Mouse (Mus musculus) forebrain, embryonic 11.5 days (tissue): ENCODE results near the gene 2510039O18Rik. TPM values are rescaled to one million over a fixed set of nuclear protein-coding genes. Genes with fewer than 3 reads are reported as not detected.
A peak's percentile ranks its signal among the peaks of the same experiment; 100 is the strongest.

Source experiments
- ATAC-seq: fragments of 200-750 bp; cut with Nextera tagmentation; replicated peaks from 2 replicates; pipeline ENCODE4 v1.8.0; 2017; ENCODE audit warnings: moderate TSS enrichment; ENCODE audit not compliant: low FRiP score
- DNase-seq: peaks from one replicate; pipeline ENCODE4 v3.0.0-alpha.2; 2017; ENCODE audit warnings: low spot score
- H3K27ac ChIP-seq: fragments of 300-500 bp; sonication (generic); 2 replicates; pipeline ENCODE4 v1.5.1; 2014; ENCODE audit warnings: low read depth, low read length
- H3K27me3 ChIP-seq: fragments of 300-500 bp; sonication (generic); 2 replicates; pipeline ENCODE4 v1.6.1; 2014; ENCODE audit warnings: mild to moderate bottlenecking, low read length, mixed read lengths; ENCODE audit not compliant: control insufficient read depth, insufficient read depth
- H3K36me3 ChIP-seq: fragments of 300-500 bp; sonication (generic); 2 replicates; pipeline ENCODE4 v1.6.1; 2014; ENCODE audit warnings: mild to moderate bottlenecking, low read length, moderate library complexity, mixed read lengths; ENCODE audit not compliant: control insufficient read depth, insufficient read depth
- H3K4me1 ChIP-seq: fragments of 300-500 bp; sonication (generic); replicated peaks from 2 replicates; pipeline ENCODE4 v1.6.1; 2014; ENCODE audit warnings: low read length, mixed read lengths; ENCODE audit not compliant: control insufficient read depth, insufficient read depth
- H3K4me2 ChIP-seq: fragments of 300-500 bp; sonication (generic); 2 replicates; pipeline ENCODE4 v1.6.1; 2014; ENCODE audit warnings: low read depth, mild to moderate bottlenecking, low read length, moderate library complexity, mixed read lengths; ENCODE audit not compliant: severe bottlenecking
- H3K4me3 ChIP-seq: fragments of 300-500 bp; sonication (generic); 2 replicates; pipeline ENCODE4 v1.5.1; 2014; ENCODE audit warnings: low read depth, low read length
- H3K9ac ChIP-seq: fragments of 300-500 bp; sonication (generic); 2 replicates; pipeline ENCODE4 v1.6.1; 2014; ENCODE audit warnings: low read length
- H3K9me3 ChIP-seq: fragments of 300-500 bp; sonication (generic); 2 replicates; pipeline ENCODE4 v1.6.1; 2016; ENCODE audit warnings: low read length, mixed read lengths; ENCODE audit not compliant: control insufficient read depth
- WGBS: fragments of 180-500 bp; shearing (Covaris S2); extraction: QIAGEN DNeasy Blood & Tissue Kit; methylation state at CpG from one replicate; pipeline ENCODE4 v1.1.7; 2014; 5-methylcytosine and 5-hydroxymethylcytosine counted together
- polyA plus RNA-seq: library from polyadenylated mRNA; unstranded; fragments of >200 nt; fragmentation: Nextera tagmentation; extraction: Ambion mirVana; gene quantifications from 2 replicates; pipeline ENCODE4 v1.2.1, GENCODE M21; 2014

Gene 2510039O18Rik
- 16.3 and 16.7 TPM in 2 replicates for polyA plus RNA-seq

- H3K4me1 ChIP-seq, result peaks cover 5% of the 10 kb centered on the region
Observed at GRCm38 (mm10) chr4:147940576-147941044, at the start of gene 2510039O18Rik. 2510039O18Rik (plus strand) TSS chr4:147940895.

DNA sequence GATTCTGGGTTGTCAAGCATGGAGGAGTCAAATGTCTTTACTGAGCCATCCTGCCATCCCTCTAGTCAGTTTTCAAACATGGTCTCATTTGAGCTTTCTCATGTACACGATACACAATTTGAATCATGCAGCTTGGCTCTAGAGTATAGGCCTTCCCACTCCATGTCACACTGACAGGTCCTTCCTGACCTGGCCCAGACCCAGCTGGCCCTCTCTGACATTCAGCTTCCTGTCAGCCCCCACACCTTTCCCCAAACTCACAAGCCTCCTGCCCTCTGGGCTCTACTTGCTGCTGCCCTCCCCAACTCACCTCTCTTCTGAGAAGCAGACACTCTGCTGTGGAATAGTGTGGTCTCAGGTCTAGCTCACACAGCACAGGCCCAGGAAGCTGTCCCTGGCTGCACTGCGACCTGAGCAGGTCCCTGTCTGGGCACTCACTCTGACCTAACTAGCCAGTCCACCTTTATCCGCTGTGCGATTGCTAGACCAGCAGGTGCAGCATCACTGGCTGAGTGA, 44.8 kb upstream of the 2510039O18Rik start:
- Histone ChIP-seq H3K36me3 (peaks cover 2% of the 10 kb centered on the region; the same call in 1 of the 2 replicates), H3K4me3 (no peak overlapping the region), H3K27me3 (no peaks in the 10 kb centered on the region), H3K9me3 (no peaks in the 10 kb centered on the region), H3K4me2 (no peak overlapping the region), H3K9ac (no peak overlapping the region), H3K27ac (no peak overlapping the region), H3K4me1 (no peaks in the 10 kb centered on the region)
- 92% methylated on average over 4 of the region's 4 CpGs for WGBS
- ATAC-seq, result no peak
- DNase-seq, result no peak

More at GRCm38 (mm10) chr4:147940576-147941044, at the start of gene 2510039O18Rik:
- 1% methylated on average over 34 of the region's 35 CpGs for WGBS
- peak; percentile 74 for ATAC-seq
- Histone ChIP-seq H3K9ac (peak within 1 kb of the TSS; percentile 79), H3K4me3 (peak within 1 kb of the TSS; percentile 96), H3K4me2 (peak within 1 kb of the TSS; percentile 94), H3K27ac (no peak within 1 kb of the TSS; the same call in 1 of the 2 replicates), H3K27me3 (no peaks in the 10 kb centered on the region), H3K36me3 (peaks cover 8% of the 10 kb centered on the region; the same call in 1 of the 2 replicates), H3K9me3 (no peaks in the 10 kb centered on the region)
- peak; percentile 95 for DNase-seq

GRCm38 (mm10) chr4:147896411-147896810, 44.3 kb upstream of the 2510039O18Rik start:
- H3K4me2 ChIP-seq, result no peak overlapping the region
- no peak overlapping the region for H3K9ac ChIP-seq
- H3K4me1 ChIP-seq, result no peaks in the 10 kb centered on the region
- no peak for ATAC-seq
- no peak overlapping the region for H3K27ac ChIP-seq
- H3K36me3 ChIP-seq, result peaks cover 2% of the 10 kb centered on the region; the same call in 1 of the 2 replicates
- no peak overlapping the region for H3K4me3 ChIP-seq
- no peaks in the 10 kb centered on the region for H3K9me3 ChIP-seq
- H3K27me3 ChIP-seq, result no peaks in the 10 kb centered on the region
- no peak for DNase-seq
- whole genome bisulfite sequencing, result 78% methylated on average over 1 of the region's 1 CpGs

- H3K9ac ChIP-seq, result no peak overlapping the region
- no peak for ATAC-seq
- WGBS, result 82% methylated on average over 3 of the region's 3 CpGs
Observed at GRCm38 (mm10) chr4:147897348-147897747, 43.3 kb upstream of the 2510039O18Rik start.

GRCm38 (mm10) chr4:147900452-147900851, 40.2 kb upstream of the 2510039O18Rik start:
- Histone ChIP-seq H3K4me1 (no peaks in the 10 kb centered on the region; the same call in 1 of the 2 replicates), H3K4me3 (no peak overlapping the region), H3K4me2 (no peak overlapping the region), H3K9ac (no peak overlapping the region), H3K27me3 (no peaks in the 10 kb centered on the region), H3K36me3 (peaks cover 2% of the 10 kb centered on the region; the same call in 1 of the 2 replicates), H3K27ac (no peak overlapping the region), H3K9me3 (no peaks in the 10 kb centered on the region)
- no peak for ATAC-seq
- WGBS, result 93% methylated on average over 7 of the region's 7 CpGs
- no peak for DNase-seq

More at GRCm38 (mm10) chr4:147897348-147897747, 43.3 kb upstream of the 2510039O18Rik start:
- peaks cover 2% of the 10 kb centered on the region; the same call in 1 of the 2 replicates for H3K36me3 ChIP-seq
- H3K4me3 ChIP-seq, result no peak overlapping the region
- H3K4me1 ChIP-seq, result no peaks in the 10 kb centered on the region
- no peak for DNase-seq
- H3K9me3 ChIP-seq, result no peaks in the 10 kb centered on the region
- no peak overlapping the region for H3K27ac ChIP-seq
- H3K4me2 ChIP-seq, result no peak overlapping the region
- H3K27me3 ChIP-seq, result no peaks in the 10 kb centered on the region

DNA sequence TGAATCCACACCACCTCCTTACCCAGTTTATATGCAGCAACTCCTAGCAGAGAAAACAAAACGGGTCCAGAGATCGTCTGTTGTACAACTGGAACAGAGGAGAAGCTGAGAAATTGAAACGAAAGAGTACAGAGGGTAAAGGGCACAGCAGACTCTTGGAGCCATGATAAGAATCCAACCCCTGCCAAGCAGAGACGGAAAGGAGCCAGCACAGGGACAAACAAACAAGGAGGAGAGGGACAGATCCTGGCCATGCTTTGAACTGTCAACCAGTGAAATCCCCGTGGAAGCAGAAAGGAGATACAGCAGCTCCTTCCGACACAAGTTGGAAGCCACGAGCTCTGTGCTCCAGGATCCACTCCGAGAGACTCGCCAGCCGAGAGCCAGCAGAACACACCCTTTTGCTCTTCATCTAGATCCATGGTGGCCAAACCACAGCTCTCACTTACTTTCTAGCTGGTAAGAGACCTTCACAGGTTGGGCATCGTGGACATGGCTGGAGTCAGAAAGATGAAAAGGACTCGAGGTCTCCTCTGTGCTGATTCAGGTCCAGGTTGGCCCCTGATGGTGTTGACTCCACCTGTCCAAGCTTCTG, 37.7 kb upstream of the 2510039O18Rik start:
- H3K4me3 ChIP-seq, result no peak overlapping the region
- H3K36me3 ChIP-seq, result peaks cover 2% of the 10 kb centered on the region; the same call in 1 of the 2 replicates
- ATAC-seq (no peak), DNase-seq (no peak)
- WGBS, result 90% methylated on average over 12 of the region's 12 CpGs
- no peak overlapping the region for H3K9ac ChIP-seq
- no peaks in the 10 kb centered on the region; the same call in 1 of the 2 replicates for H3K4me1 ChIP-seq
- H3K27ac ChIP-seq, result no peak overlapping the region
- no peaks in the 10 kb centered on the region for H3K9me3 ChIP-seq
- H3K27me3 ChIP-seq, result no peaks in the 10 kb centered on the region
- H3K4me2 ChIP-seq, result no peak overlapping the region

DNA sequence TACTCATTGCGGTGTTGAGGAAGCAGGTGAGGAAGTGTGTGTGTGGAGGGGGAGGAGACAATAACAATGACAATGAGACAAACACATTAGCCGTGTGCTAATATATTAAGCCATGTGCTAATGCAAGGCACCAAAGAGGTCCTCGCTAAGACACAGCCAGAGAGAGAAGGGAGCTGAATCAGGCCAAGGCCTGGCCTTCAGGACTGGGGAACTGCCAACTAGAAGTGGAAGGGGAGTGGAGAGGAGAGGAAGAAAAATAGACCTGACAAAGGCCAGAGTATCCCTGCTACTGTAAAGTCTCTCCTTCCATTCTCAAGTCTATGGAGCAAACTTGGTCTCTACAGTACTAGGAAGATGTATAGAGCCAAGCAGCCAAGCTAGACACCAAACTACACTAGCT, 37.1 kb upstream of the 2510039O18Rik start:
- Histone ChIP-seq H3K4me1 (no peaks in the 10 kb centered on the region; the same call in 1 of the 2 replicates), H3K4me2 (peak overlapping the region; percentile 54), H3K4me3 (peak overlapping the region; percentile 74), H3K27me3 (no peaks in the 10 kb centered on the region), H3K36me3 (peaks cover 2% of the 10 kb centered on the region; the same call in 1 of the 2 replicates), H3K9ac (no peak overlapping the region), H3K27ac (no peak overlapping the region), H3K9me3 (no peaks in the 10 kb centered on the region)
- DNase-seq (no peak), ATAC-seq (no peak)
- 74% methylated on average over 3 of the region's 3 CpGs for WGBS

- Histone ChIP-seq H3K36me3 (peaks cover 2% of the 10 kb centered on the region; the same call in 1 of the 2 replicates), H3K9ac (peak within 1 kb of the TSS; percentile 75), H3K27me3 (no peaks in the 10 kb centered on the region), H3K4me1 (no peaks in the 10 kb centered on the region; the same call in 1 of the 2 replicates), H3K27ac (peak within 1 kb of the TSS; percentile 55; the same call in 1 of the 2 replicates), H3K9me3 (no peaks in the 10 kb centered on the region), H3K4me3 (peak within 1 kb of the TSS; percentile 74), H3K4me2 (peak within 1 kb of the TSS; percentile 54)
- ATAC-seq, result peak; percentile 95
- under 1% methylated on average over 43 of the region's 59 CpGs for WGBS
- DNase-seq, result peak; percentile 94
Observed at GRCm38 (mm10) chr4:147904313-147905089, 36.2 kb upstream of the 2510039O18Rik start, which contains the start of gene Mfn2. Mfn2 (minus strand) TSS chr4:147904704.
